Mouse (Mus musculus) kidney, adult 2 months (tissue): ENCODE measurements around the gene Pdrg1.

Experiments used
- CTCF ChIP-seq: fragments of 200-500 bp; conservative IDR thresholded peaks from 2 replicates; pipeline ENCODE4 v1.5.1; 2011; ENCODE audit warnings: low read depth, mild to moderate bottlenecking, control low read depth, low read length, moderate library complexity, mixed read lengths; ENCODE audit not compliant: insufficient read depth, insufficient read length
- POLR2A ChIP-seq: fragments of 200-500 bp; IDR thresholded peaks from one replicate; pipeline ENCODE4 v1.6.1; 2011; ENCODE audit warnings: low read depth, low read length, control low read depth

DNA sequence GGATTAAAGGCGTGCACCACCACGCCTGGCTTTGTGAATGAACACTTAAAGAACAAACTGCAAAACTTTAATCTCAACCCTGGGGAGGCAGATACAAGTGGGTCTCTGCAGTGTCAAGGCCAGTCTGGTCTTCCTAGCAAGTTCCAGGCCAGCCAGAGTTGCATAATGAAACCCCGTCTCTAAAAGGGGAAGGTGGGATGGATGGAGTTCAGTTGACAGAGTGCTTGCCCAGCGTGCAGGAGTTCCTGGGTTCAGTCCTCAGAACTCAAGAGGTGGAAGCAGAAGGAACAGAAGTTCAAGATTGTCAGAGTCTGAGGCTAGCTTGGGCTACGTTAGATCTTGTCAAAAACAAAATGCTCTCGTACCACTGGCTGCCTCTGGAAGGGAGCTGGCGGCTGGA, 10.8 kb upstream of the Pdrg1 start:
- no peak for TF ChIP-seq CTCF
- TF ChIP-seq POLR2A, result no peak
